10 mouse cellular contexts compared by ENCODE assay signal in genomic region chr17:84144762-84145599, GRCm38 (mm10). TPM values are rescaled to one million over a fixed set of nuclear protein-coding genes. Genes with fewer than 3 reads are reported as not detected.
DNase-seq lines count a peak whose midpoint lies in the region; ATAC-seq and TF ChIP-seq lines count a peak whose summit lies in the region.
"Had no signal": no experiment of that assay in that cellular context is flagged by ENCODE, and none has a peak within 500 bp of the region (broad histone marks: within the 10 kb centered on the region; RNA-seq: fewer than 3 reads in every experiment).

No protein-coding gene starts in this region.

- WGBS in heart, embryonic 10.5 days, result 69% methylated on average over 5 of the region's 5 CpGs
- 76% methylated on average over 5 of the region's 5 CpGs for WGBS in lung, embryonic 14.5 days
- 82% methylated on average over 5 of the region's 5 CpGs for WGBS in embryonic facial prominence, embryonic 12.5 days
- WGBS in liver, postnatal 0 days (ENCODE audit: insufficient replicate concordance), result 49% methylated on average over 5 of the region's 5 CpGs
- WGBS in forebrain, embryonic 16.5 days, result 77% methylated on average over 5 of the region's 5 CpGs

- no peaks in the 10 kb centered on the region for H3K36me3 ChIP-seq in heart, embryonic 10.5 days
- H3K36me3 ChIP-seq in lung, embryonic 14.5 days (ENCODE audit: insufficient read depth), result no peaks in the 10 kb centered on the region
- H3K36me3 ChIP-seq in embryonic facial prominence, embryonic 12.5 days, result no peaks in the 10 kb centered on the region
- no peaks in the 10 kb centered on the region for H3K36me3 ChIP-seq in liver, postnatal 0 days (replicated peaks; ENCODE audit: insufficient read depth, low read length)
- no peaks in the 10 kb centered on the region for H3K36me3 ChIP-seq in forebrain, embryonic 16.5 days (ENCODE audit: control insufficient read depth, insufficient read depth)
- H3K36me3 ChIP-seq: midbrain, embryonic 13.5 days had no signal

- H3K9me3 ChIP-seq in heart, embryonic 10.5 days, result no peaks in the 10 kb centered on the region
- no peaks in the 10 kb centered on the region for H3K9me3 ChIP-seq in lung, embryonic 14.5 days (ENCODE audit: low read depth, low read length)
- no peaks in the 10 kb centered on the region for H3K9me3 ChIP-seq in embryonic facial prominence, embryonic 12.5 days
- H3K9me3 ChIP-seq in liver, postnatal 0 days (ENCODE audit: low read length), result no peaks in the 10 kb centered on the region
- H3K9me3 ChIP-seq in forebrain, embryonic 16.5 days (ENCODE audit: control insufficient read depth, low read length), result no peaks in the 10 kb centered on the region
- H3K9me3 ChIP-seq: midbrain, embryonic 13.5 days had no signal

- TF ChIP-seq EP300 in liver, postnatal 0 days (IDR thresholded peaks at IDR 0.05; ENCODE audit: low read depth), result no peak

- H3K27me3 ChIP-seq in heart, embryonic 10.5 days (ENCODE audit: insufficient read depth, poor library complexity, severe bottlenecking), result no peaks in the 10 kb centered on the region
- H3K27me3 ChIP-seq in lung, embryonic 14.5 days (ENCODE audit: insufficient read depth, low read length), result no peaks in the 10 kb centered on the region
- no peaks in the 10 kb centered on the region for H3K27me3 ChIP-seq in embryonic facial prominence, embryonic 12.5 days
- no peaks in the 10 kb centered on the region for H3K27me3 ChIP-seq in liver, postnatal 0 days (ENCODE audit: insufficient read depth, low read length)
- no peaks in the 10 kb centered on the region for H3K27me3 ChIP-seq in forebrain, embryonic 16.5 days (replicated peaks; ENCODE audit: control insufficient read depth, insufficient read depth, low read length)

- peaks cover 85% of the 10 kb centered on the region for H3K4me1 ChIP-seq in heart, embryonic 10.5 days
- H3K4me1 ChIP-seq in lung, embryonic 14.5 days (ENCODE audit: insufficient read depth), result peaks cover 39% of the 10 kb centered on the region
- peaks cover 48% of the 10 kb centered on the region for H3K4me1 ChIP-seq in embryonic facial prominence, embryonic 12.5 days
- H3K4me1 ChIP-seq in liver, postnatal 0 days (ENCODE audit: insufficient read depth), result peaks cover 91% of the 10 kb centered on the region
- H3K4me1 ChIP-seq in forebrain, embryonic 16.5 days (replicated peaks; ENCODE audit: control insufficient read depth, insufficient read depth, low read length), result peaks cover 11% of the 10 kb centered on the region

- no peak overlapping the region for H3K4me2 ChIP-seq in lung, embryonic 14.5 days
- no peak overlapping the region for H3K4me2 ChIP-seq in embryonic facial prominence, embryonic 12.5 days (replicated peaks)
- H3K4me2 ChIP-seq in liver, postnatal 0 days (ENCODE audit: low read depth, low read length), result no peak overlapping the region
- no peak overlapping the region for H3K4me2 ChIP-seq in forebrain, embryonic 16.5 days (ENCODE audit: low read length)
- H3K4me2 ChIP-seq: hindbrain, embryonic 14.5 days; midbrain, embryonic 13.5 days had no signal

- H3K27ac ChIP-seq in heart, embryonic 10.5 days, result peak overlapping the region; percentile 85
- H3K27ac ChIP-seq in lung, embryonic 14.5 days (ENCODE audit: low read depth), result peak overlapping the region; percentile 59
- 0 out of 2 replicates have a peak overlapping the region, but pooled peaks have one; percentile 46 for H3K27ac ChIP-seq in embryonic facial prominence, embryonic 12.5 days
- peak overlapping the region; percentile 81 for H3K27ac ChIP-seq in liver, postnatal 0 days (ENCODE audit: low read depth)
- no peak overlapping the region for H3K27ac ChIP-seq in forebrain, embryonic 16.5 days (ENCODE audit: low read length)
- H3K27ac ChIP-seq: hindbrain, embryonic 14.5 days; midbrain, embryonic 13.5 days had no signal

- no peak overlapping the region for H3K9ac ChIP-seq in lung, embryonic 14.5 days
- no peak overlapping the region for H3K9ac ChIP-seq in embryonic facial prominence, embryonic 12.5 days
- H3K9ac ChIP-seq in liver, postnatal 0 days (replicated peaks), result no peak overlapping the region
- H3K9ac ChIP-seq in forebrain, embryonic 16.5 days (replicated peaks; ENCODE audit: low read depth, low read length), result no peak overlapping the region
- H3K9ac ChIP-seq: hindbrain, embryonic 14.5 days; midbrain, embryonic 13.5 days had no signal

- no peak overlapping the region for H3K4me3 ChIP-seq in heart, embryonic 10.5 days
- no peak overlapping the region for H3K4me3 ChIP-seq in lung, embryonic 14.5 days (ENCODE audit: low read depth, low read length)
- H3K4me3 ChIP-seq in embryonic facial prominence, embryonic 12.5 days, result no peak overlapping the region
- H3K4me3 ChIP-seq in liver, postnatal 0 days (ENCODE audit: low read depth, low read length), result no peak overlapping the region
- no peak overlapping the region for H3K4me3 ChIP-seq in forebrain, embryonic 16.5 days (replicated peaks; ENCODE audit: low read length)
- H3K4me3 ChIP-seq: midbrain, embryonic 13.5 days had no signal

- no peak for DNase-seq in heart, embryonic 10.5 days (ENCODE audit: low spot score)
- DNase-seq in heart, adult 9 months (ENCODE audit: low spot score in 2 of 2), result no peak
- no peak for DNase-seq in lung, embryonic 14.5 days
- DNase-seq in lung, postnatal 10 days, result no peak
- no peak for DNase-seq in liver, postnatal 0 days
- no peak for DNase-seq in adrenal gland, adult 2 months

- TF ChIP-seq CTCF in lung, embryonic 14.5 days (IDR thresholded peaks at IDR 0.05; ENCODE audit: low read depth), result no peak
- TF ChIP-seq CTCF in liver, postnatal 0 days (IDR thresholded peaks at IDR 0.05; ENCODE audit: low read depth), result no peak

- ATAC-seq in lung, embryonic 14.5 days (ENCODE audit: insufficient read depth), result no peak
- no peak for ATAC-seq in embryonic facial prominence, embryonic 12.5 days (ENCODE audit: insufficient number of reproducible peaks, insufficient read depth, low FRiP score, low TSS enrichment)
- no peak for ATAC-seq in liver, postnatal 0 days
- no peak for ATAC-seq in forebrain, embryonic 16.5 days
- ATAC-seq: midbrain, embryonic 13.5 days had no signal

RNA-seq across cellular contexts. Expression of gene Zfp36l2, which starts 42.8 kb away (rescaled TPM):
- 5.2 and 10.4 TPM in 2 replicates for polyA plus RNA-seq in heart, embryonic 10.5 days (2016; fragmentation: Nextera tagmentation; extraction: Ambion mirVana)
- polyA plus RNA-seq in lung, embryonic 14.5 days (2014; fragmentation: Nextera tagmentation; extraction: Ambion mirVana), result 20.8 and 21.9 TPM in 2 replicates
- 24.6 and 26.3 TPM in 2 replicates for polyA plus RNA-seq in embryonic facial prominence, embryonic 12.5 days (2016; fragmentation: Nextera tagmentation; extraction: Ambion mirVana)
- 7.6 and 7.7 TPM in 2 replicates for polyA plus RNA-seq in liver, postnatal 0 days (2015; fragmentation: Nextera tagmentation; extraction: Ambion mirVana)
- polyA plus RNA-seq in forebrain, embryonic 16.5 days (2015; fragmentation: Nextera tagmentation; extraction: Ambion mirVana), result 3.4 and 4.2 TPM in 2 replicates
- 10 to 100 TPM; 53.6 to 87.6 TPM for total RNA-seq in adrenal gland, adult 2 months (2021)
- 159 and 170 TPM in 2 replicates for polyA plus RNA-seq in adrenal gland, adult 2 months (2012; rRNA removed)
